Mouse (Mus musculus): ENCODE data around the gene P3h4. TPM values are rescaled to one million over a fixed set of nuclear protein-coding genes. Genes with fewer than 3 reads are reported as not detected.
A peak's percentile ranks its signal among the peaks of the same experiment; 100 is the strongest.

The P3h4 gene
- 1 to 10 TPM; 7.5 to 8.1 TPM for total RNA-seq (2021)
- long read RNA-seq, experiment 1, transcript P3h4-201 (8 exons, 2,178 nt), result major isoform, 16 of 24 reads
- long read RNA-seq, experiment 1, partial matches to known transcripts, result 8 of 24 reads
- long read RNA-seq, experiment 1, other reads (novel, unspliced or antisense), result 0 of 24 reads
- long read RNA-seq, experiment 2, transcript P3h4-201 (8 exons, 2,178 nt), result major isoform, 24 of 27 reads
- long read RNA-seq, experiment 2, partial matches to known transcripts, result 2 of 27 reads
- long read RNA-seq, experiment 2, other reads (novel, unspliced or antisense), result 1 of 27 reads

DNA sequence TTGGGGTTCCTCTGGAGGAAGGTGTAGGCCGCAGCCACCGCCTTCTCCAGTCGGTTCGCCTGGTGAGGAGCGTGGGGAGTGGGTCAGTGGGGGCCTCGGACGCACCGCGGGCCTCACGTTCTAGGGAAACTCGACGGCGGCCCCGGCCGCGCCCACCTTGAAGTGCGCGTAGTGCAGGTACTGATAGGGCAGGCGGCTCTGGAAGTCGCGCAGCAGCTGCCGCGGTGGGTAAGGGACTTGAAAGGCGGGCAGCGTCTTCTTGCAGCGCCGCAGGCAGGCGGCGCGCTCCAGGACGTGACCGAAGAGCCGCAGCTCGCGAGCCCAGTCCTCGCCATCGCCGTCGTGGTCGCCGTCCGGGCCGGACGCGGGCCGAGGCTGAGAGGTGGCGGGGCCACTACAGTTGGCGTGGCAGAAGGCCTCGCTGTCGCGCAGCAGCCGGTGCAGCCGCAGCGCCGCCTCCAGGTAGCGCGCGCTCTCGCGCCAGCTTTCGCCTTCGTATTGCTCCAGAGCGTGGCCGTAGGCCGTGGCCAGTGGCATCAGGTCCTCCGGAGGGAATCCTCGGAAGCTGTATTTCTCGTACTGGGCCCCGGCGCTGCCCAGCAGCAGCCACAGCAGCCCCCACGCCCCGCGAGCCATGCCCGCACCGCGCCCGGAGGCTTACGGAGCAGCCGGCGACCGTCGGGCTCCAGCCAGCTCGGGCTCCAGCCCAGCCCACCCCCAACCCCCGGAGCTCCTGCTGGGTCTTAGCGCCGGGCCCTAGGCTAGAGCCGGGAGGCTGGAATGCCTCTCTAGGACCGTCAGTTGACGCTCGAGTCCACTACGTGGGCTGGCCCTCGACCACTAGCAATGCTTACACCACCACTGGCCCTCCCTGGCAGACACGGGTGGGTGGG lies at the start of gene P3h4:
Gene P3h4 (minus strand): TSS at position 816 of the 893 bp plus-strand sequence.
- DNase-seq (ENCODE audit: low spot score in 2 of 2), result peak; percentile 61 to 81

DNA sequence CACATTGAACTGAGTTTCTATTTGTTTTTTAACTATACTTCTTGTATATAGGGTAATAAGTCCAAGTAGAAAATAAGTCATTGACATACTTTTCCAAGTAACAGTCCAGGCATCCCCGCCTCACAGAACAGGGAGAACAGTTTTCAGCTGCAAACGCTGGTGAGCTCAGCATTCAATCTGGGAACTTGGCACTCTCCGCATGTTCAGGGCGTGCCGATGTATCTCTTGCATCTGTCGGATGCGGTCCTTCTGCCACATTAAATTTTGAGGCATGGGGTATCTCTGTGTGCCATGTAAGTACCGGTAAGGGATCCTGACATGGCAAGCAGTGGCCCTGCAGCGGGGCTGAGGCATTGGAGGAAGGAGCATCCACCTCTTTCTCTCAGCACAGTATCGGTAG lies 48.1 kb upstream of the P3h4 start:
- peak; percentile 42 to 72 for DNase-seq (ENCODE audit: low spot score in 2 of 2)

DNA sequence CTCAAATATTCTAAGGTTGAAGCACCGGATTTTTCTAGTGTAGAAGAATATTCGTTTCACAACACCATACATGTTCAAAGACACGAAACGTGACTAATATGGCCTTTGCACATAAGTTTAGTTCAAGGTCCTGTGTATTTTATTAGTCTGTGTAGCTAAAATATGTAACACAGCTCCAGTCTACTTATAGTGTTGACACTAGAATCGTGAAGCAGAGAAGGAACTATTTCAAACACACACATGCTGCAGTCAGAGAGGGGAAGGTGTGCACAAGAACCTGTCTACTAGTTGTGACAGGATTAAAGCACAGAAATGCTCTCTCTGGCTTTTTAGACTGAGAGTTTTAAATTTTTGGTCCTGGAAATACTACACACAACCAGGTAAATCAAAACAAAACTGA lies 43.1 kb upstream of the P3h4 start:
- DNase-seq (ENCODE audit: low spot score in 2 of 2), result no peak

DNA sequence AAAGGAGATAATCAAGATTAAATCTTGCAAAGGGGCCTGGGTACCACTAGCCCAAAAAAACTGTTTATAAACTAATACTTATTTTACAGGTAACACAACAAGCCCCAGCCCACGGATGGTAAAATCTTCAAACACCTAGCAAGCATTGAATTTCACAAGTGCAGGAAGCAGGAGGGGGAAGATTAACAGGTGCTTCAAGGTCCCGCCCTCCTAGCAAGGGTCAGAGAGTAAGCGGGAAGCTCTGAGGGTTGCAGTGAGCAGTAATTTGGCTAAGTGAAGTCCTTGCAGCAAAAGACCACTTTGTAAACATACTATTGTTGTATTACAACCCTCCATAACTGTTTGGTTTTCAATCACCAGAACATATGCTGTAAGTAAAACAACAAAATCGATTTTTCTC lies 42.6 kb upstream of the P3h4 start:
- DNase-seq (ENCODE audit: low spot score in 2 of 2), result no peak

DNA sequence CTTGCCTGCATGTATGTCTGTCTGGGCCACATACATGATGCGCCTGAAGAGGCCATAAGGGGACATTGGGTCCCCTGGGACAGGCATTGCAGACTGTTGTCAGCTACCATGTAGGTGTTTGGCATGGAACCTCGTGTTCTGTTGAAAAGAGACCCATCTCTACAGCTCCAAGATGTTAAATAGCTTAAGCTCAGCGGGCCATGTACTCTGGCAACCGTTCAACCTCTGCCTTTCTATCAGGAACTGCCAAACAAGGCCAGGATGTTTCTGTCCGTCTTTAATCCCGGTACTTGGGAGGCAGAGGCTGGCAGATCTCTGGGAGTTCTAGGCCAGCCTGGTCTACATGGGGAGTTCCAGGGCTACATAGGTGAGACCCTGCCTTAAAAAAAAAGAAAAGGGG lies 28.0 kb upstream of the P3h4 start:
- no peak for DNase-seq (ENCODE audit: low spot score in 2 of 2)

DNA sequence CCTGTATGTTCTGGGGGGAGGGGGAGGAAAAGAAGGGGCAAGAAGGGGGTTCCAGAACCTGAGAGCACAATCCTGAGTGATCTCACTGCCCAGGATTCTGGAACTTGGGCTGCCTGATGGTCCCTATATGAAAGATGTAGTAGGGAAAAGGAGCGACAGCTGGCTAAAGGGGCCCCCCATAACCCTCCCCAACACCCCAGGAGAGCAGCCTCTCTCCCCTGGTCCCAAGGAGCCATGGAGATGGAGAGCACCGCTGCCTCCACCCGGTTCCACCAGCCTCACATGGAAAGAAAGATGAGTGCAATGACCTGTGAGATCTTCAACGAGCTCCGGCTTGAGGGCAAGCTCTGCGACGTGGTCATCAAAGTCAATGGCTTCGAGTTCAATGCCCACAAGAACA lies 27.2 kb upstream of the P3h4 start, which contains the start of the genes Nt5c3b and Klhl10:
Gene Nt5c3b (minus strand): TSS at position 12 of the 400 bp plus-strand sequence.
Gene Klhl10 (plus strand): TSS at position 121 of the 400 bp plus-strand sequence.
- no peak for DNase-seq (ENCODE audit: low spot score in 2 of 2)

DNA sequence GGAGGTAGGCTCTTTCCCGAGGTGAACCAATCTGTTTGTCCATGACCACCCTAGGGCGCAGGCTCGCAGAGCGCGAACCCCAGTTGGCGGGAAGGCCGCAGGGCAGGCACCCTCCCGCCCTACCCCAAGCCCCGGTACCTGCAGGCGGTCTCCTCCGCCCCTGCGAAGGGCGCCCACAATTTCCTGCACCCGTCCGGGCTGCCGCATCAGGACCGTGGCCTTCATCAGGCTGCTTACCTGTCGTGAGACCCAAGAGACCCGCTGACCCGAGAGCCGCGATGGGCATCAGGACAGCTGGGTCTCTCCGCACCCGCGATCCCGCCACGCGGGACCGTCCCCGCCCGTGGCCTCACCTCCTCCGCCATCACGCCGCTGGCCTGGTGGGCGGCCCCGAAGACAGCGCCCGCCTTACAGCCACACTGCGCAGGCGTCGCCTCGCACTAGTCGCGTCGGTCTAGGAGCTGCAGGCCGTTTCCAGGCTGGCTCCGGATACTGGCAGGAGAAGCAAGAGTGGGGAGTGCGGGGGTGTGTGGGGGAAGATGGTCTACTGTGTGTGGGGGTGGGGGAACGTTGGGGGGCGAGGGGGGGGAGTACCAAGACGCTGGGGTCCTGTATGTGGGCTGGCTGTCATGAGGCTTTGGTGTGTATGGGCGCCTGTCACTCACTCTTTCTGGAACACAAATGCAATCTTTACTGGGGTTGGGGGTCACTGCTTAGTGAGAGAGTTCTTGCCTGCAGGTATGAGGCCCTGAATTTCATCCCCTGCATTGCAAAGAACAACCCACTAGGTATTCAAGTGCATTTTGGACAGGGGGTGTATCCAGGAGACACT lies 26.3 kb upstream of the P3h4 start:
- DNase-seq (ENCODE audit: low spot score in 2 of 2), result peak; percentile 81 to 82

DNA sequence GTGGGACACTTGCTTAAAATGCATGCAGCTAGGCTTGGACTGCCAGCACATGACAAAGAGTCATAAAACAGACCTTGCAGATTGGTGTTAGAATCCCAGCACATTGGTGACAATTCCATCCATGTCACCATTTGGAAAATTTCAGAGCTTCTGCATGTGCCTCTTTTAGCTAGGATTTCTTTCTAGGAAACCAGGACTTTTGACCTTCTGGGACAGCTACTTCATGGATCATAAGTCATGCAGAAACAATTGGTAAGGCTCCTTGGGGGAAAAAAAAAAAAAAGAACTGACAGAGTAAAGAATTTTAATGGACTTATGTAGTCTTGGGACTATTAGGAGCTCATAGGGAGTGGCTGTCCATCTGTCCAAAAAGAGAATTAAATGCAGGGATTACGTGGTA lies 23.3 kb upstream of the P3h4 start:
- DNase-seq (ENCODE audit: low spot score in 2 of 2), result no peak

DNA sequence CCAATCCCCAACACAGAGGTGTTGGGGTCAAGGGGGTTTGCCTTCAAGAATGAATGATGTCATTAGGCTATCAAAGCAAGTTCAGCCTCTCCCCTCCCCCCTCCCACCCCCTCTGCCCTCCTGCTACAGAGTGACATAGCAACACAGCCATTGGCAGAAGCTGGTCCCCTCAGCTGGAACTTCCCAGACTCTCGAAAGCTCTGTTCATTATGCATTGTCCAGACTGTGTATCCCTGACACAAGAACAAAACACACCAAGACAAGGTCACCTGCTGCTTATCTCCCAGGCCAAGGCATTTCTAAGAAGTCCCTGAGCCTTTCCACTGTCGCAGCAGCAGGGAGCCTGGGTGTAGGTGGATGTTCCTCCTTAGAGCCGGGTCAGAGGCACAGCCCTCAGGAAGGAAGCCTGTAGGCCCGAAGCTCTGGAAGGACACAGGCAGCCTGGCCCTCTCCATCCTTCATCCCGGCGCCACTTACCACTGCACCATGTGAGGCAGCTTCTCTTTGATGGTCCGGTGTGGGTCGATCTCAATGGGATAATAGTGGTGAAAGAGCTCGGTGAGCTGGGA lies 21.1 kb upstream of the P3h4 start:
- no peak for DNase-seq (ENCODE audit: low spot score in 2 of 2)

DNA sequence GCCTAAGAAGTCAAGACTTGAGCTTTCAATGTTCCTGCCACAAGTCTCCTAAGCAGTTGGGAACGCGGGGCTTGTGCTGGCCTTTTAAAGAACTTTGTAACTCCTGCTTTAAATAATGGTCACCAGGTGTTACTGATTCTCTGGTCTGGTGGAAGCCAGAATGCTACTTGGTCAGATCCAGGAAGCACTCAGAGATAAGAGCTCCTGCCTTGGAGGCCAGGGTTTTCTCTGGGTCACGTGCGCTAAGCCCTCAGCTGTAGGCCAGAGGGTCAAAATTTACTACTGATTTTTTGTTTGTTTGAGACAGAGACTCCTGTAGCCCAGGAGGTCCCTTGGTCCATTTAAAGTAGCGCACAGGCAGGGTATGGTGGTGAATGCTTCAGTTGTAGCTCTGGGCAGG lies 17.4 kb upstream of the P3h4 start:
- no peak for DNase-seq (ENCODE audit: low spot score in 2 of 2)

DNA sequence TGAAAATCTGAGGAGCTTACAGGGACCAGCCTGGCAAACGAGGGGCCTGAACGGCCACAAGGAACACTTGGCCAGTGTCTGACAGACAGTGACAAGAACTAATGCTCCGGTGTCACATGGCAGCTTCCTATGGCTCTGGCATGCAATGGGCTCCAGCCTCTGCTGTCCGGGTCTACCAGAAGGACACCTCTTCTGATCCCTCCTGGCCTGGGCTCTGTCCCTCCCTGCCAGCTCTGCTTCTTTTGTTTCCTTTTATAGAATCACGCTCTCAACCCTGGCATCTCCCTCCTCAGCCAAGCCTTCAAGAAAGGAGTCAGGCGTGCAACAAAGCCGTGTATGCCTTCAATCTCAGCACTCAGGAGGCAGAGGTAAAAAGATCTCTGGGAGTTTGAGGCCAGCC lies 15.4 kb upstream of the P3h4 start:
- no peak for DNase-seq (ENCODE audit: low spot score in 2 of 2)

DNA sequence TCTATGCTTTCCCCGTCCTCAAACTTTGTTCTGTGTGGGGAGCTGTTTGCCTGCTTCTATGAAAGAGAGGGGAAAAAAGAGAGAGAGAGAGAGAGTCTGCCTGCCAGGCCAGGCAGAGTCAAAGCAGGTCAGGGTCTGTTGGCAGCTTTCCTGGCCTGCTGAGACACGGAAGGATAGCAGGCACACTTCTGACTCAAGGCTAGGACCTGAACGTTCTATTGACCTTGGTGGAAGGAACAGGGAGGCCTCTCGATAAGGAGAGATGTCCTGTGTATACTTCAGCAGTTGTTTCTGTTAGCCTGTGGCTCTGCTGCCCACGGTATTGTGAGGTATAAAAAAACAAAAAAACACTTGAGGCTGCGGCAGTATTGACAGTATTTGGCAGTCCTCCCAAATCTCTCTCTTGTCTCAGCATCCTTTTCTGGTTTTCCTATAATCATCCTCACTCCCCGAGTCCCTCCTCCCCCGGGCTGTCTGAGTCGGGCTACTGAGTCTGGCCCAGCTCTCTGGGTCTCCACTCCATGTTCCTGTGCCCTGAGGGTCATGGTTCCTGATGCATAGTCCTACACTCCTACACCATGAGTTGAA lies 14.1 kb upstream of the P3h4 start:
- DNase-seq (ENCODE audit: low spot score in 2 of 2), result peak; percentile 26 to 54

DNA sequence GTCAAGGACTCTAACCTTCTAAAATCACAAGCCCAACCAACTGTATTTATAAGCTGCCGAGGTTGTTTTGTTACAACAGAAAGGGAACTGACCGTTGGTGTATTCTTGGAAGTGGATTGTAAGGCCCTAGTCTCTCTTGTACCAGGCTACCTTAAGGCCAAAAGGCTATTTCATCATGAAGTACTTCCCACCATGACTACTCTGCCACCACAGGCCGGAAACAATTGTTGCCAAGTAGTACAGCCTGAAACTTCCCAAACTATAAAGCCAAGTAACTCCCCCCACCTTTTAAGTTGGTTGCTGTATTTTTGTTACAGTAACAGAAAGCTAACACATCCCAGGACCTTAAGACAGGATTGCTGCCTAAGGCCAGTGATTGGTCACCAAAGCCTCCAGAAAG lies 12.2 kb upstream of the P3h4 start:
- no peak for DNase-seq (ENCODE audit: low spot score in 2 of 2)

DNA sequence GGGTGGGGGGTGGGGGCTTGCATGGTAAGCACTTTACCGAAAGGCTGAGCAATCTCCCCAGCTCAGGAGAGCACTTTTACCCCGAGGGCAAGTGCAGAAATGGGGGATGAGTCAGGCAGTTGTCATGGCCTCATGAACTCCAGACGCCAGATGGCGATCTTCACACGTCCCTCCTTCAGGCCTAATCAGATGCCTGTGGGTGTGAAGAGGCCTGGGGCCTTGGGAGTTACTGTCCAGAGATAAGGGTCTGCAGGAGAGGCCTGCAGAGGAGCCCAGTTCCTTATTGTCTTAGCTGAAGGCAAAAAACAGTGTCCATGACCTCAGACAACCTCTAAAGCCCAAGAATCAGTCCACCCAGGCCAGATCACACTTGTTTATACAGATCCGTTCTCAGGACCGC lies 11.2 kb upstream of the P3h4 start:
- peak; percentile 60 to 71 for DNase-seq (ENCODE audit: low spot score in 2 of 2)

DNA sequence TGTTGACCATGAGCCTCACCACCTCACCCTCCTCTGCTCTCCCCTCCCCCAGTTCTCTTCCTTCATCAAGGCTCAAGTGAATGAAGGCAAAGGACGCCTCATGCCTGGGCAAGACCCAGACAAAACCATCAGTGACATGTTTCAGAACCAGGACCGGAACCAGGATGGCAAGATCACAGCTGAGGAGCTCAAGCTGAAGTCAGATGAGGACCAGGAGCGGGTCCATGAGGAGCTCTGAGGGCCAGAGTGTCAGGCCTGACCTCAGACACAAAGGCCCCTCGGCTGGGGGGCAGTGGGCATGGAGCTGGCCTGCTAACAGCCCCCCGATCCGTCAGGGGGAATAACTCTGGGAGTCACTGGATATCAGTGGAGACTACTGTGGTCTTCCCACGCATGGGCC lies 9.2 kb upstream of the P3h4 start:
- no peak for DNase-seq (ENCODE audit: low spot score in 2 of 2)

DNA sequence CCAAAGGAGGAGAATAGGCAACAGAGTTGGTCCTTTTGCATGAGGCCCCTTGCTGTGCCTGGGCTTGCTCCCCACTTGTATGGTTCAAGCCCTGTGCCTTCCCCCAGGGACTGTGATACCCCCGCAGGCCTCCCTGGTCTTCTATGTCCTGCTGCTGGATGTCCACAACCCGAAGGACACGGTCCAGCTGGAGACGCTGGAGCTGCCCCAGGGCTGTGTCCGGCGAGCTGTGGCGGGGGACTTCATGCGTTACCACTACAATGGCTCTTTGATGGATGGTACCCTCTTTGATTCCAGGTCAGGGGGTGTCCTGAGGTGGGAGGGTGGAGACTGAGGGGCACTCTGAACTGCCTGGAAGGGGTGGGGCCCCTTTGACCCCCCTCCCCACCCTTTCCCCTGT lies 6.9 kb upstream of the P3h4 start:
- DNase-seq (ENCODE audit: low spot score in 2 of 2), result no peak

DNA sequence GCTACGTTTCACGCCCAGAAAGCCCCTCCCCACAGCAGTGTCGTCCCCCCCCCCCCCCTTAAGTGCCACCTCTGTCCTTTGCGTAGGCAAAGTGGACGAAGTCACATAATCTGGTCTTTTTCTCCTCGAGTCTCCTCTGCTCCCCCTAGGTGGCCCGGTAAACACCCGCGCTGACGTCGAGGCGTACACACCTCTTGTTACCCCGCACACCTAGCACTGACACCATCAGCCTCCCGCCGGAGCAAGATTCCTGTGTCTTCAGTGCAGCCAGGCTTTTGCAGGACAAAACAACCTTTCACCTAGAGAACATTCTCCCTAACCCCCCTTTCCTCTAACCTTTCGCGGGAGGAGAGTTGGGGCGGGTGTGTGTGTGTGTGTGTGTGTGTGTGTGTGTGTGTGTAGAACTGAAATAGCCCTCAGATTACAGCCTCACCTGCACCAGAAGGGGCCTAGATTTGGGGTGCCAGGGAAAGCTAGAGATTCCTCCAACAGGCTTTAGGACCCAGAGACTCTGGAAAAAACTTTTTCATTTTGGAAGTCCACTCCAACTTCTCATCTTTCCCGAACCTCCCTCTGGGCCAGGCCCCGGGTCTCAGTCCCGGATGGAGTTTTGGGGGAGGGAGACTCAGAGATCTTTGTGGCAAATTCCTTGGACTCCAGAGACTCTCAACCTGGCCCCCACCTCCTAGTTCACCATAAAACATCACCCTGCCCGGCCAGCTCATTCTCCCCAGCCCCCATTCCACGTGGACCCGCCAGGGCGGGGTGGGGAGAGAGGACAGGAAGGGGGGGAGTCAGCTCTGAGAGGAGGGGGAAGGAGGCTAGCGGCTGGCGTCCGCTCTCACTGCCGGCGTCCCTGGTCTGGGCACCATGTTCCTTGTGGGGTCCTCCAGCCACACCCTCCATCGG lies 532 bp upstream of the P3h4 start, which contains the start of gene Fkbp10:
Gene Fkbp10 (plus strand): TSS at position 784 of the 909 bp plus-strand sequence.
- no peak for DNase-seq (ENCODE audit: low spot score in 2 of 2)

DNA sequence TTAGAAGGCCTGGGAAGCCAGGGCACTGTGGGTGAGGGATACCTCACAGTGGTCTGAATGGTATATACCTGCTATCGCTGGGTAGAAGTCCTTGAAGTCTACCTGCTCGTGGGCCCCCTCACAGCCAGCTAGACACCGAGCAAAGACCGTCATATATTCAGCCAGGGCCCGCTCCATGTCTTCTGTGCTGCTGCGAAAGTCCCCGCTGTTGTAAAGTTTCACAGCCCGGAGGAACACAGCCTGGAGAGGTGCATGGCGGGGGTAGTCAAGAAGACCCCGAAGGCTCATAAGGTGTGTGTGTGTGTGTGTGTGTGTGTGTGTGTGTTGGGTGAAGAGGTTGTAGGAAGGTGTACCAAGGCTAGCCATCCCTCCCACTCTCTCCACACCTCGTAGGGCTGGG lies 1.1 kb downstream of the P3h4 start:
- DNase-seq (ENCODE audit: low spot score in 2 of 2), result no peak

DNA sequence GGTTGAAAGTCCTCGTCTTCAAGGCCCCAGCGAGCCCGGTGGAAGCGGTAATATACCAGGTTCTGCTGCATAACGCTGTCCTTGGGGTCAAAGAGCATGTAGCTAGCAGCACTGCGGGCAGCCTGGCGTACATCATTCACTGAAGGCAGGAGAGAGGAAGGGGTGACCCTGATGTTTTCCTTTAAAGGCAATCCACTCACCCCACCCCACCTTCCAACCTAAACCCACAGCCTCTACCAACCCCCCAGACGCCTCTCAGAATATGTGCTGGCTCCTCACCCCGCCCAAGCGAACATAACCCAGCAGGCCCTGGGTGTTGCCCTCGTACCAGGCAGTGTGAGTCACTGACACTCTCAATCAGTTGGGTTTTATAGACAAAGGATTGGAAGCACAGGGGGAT lies 2.9 kb downstream of the P3h4 start:
- DNase-seq (ENCODE audit: low spot score in 2 of 2), result no peak

DNA sequence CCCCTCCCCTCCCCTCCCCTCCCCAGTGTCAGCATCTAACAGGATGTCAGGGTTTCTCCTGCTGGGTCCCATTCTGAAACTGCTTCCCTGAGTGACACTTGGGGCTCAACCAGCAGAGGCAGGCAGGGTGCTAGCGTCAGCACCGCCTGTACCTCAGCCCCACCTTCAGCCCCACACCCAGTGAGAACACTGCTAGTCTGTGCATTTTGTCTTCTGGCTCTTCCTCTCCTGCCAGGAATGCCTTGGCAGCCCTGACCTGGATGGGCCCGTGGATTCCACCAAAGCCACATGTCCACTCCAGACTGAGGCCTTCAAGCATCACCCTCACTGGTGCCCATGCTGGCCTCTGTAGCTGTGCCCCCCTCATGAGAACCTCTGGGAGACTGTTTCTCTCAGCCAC lies 5.0 kb downstream of the P3h4 start:
- no peak for DNase-seq (ENCODE audit: low spot score in 2 of 2)
